Mouse (Mus musculus) testis, adult 2 months (tissue): Measurements from ENCODE around the gene Cnpy2.

Source experiments
- CTCF ChIP-seq: fragments of 200-500 bp; IDR thresholded peaks from 2 replicates; pipeline ENCODE4 v1.5.1; 2012; ENCODE audit warnings: low read depth, mild to moderate bottlenecking, inconsistent platforms, low read length, moderate library complexity; ENCODE audit not compliant: control insufficient read depth, insufficient read depth, insufficient replicate concordance
- POLR2A ChIP-seq: fragments of 200-500 bp; IDR thresholded peaks from 2 replicates; pipeline ENCODE4 v1.6.1; 2012; ENCODE audit warnings: low read depth, mild to moderate bottlenecking, inconsistent platforms, low read length, moderate library complexity; ENCODE audit not compliant: control insufficient read depth

DNA sequence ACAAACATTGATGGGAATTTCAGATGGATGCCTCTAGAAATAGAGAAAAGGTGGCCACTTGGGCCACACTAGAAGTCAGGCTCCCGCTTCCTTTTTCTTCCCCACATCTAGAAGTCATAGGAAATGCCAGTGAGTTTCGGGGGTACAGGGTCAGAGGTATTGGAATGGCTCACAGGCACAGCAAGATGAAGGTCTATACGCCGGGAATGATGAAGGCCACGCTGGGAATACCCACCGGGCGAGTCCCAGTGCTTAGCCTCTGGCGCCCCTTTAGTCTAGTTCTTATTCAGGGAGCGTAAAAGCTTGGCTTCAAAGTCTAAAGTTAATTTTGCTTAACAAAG, 19.5 kb upstream of the Cnpy2 start:
- TF ChIP-seq CTCF (no peak), POLR2A (no peak)
